Mouse (Mus musculus) liver, embryonic 14.5 days (tissue): ENCODE measurements at regions not wholly inside any gene's neighbourhood (a gene's known extent, or its start where the extent isn't known, plus 50 kb on each side); places are given as distances from the start of the nearest gene placed in this dataset.

Experiments used
- CTCF ChIP-seq: IDR thresholded peaks from 2 replicates; pipeline ENCODE4 v1.5.1; 2016; ENCODE audit warnings: antibody characterized with exemption, low read depth, control low read depth
- EP300 ChIP-seq: IDR thresholded peaks from 2 replicates; pipeline ENCODE4 v1.6.1; 2016; ENCODE audit warnings: antibody characterized with exemption, low read depth

DNA sequence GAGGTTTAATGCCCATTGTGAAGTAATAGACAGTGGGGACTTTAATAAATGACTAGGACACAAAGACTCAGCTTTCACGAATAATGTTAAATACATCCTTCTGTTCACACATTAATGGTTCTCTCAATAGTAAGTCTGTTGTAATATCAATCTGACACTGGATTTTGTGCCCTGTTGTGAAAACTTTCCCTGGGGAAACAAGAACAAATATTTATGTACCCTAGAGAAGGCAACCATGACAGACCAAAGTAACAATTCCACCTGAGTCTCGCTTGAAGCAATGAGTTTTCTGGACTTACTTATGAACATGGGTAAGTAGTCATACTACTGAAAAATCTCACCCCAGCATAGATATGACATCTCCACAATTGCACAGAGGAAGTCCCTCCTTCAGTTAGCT, 105.1 kb upstream of the Lgalsl start:
- no peak for TF ChIP-seq CTCF
- no peak for TF ChIP-seq EP300
